Mouse (Mus musculus) thymus, adult 2 months (tissue): ENCODE data around the gene Gm37240.

Experiments used
- CTCF ChIP-seq: fragments of 200-500 bp; IDR thresholded peaks from 2 replicates; pipeline ENCODE4 v1.5.1; 2012; ENCODE audit warnings: mild to moderate bottlenecking, control low read depth, low read length, moderate library complexity, borderline replicate concordance; ENCODE audit not compliant: control insufficient read depth, poor library complexity, insufficient read depth; ENCODE audit errors: extremely low read depth
- POLR2A ChIP-seq: fragments of 200-500 bp; IDR thresholded peaks from 2 replicates; pipeline ENCODE4 v1.6.1; 2012; ENCODE audit warnings: mild to moderate bottlenecking, low read length, control low read depth, moderate library complexity; ENCODE audit not compliant: control insufficient read depth, poor library complexity, insufficient read depth; ENCODE audit errors: extremely low read depth

GRCm38 (mm10) chr3:84673552-84673951 is 1213.8 kb downstream of the Gm37240 start:
- TF ChIP-seq POLR2A (no peak), CTCF (no peak)
